ENCODE assay signal across 9 mouse cellular contexts in the genomic region with DNA sequence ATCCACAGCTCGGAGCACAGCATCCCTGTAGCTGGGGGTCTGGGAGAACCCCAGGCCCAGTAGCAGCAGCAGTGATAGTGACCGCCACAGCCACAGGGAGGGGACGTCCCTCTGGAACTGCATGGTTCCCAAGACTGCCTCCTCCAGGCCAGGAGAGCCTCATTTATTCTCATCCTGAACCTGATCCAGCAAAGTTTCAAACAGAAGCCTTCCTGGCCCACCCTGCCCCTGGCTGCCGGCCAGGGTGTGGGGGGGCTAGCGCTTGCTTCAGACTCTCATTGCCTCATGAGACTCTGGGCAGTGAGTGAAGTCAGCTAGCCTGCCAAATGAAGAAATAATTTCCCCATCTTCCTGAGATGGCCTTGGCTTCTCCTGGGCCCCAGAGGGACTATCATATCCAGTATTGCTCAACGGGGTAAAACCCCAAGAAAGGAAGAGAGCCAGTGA. TPM values are rescaled to one million over a fixed set of nuclear protein-coding genes. Genes with fewer than 3 reads are reported as not detected.
DNase-seq lines count a peak whose midpoint lies in the region; ATAC-seq lines count a peak whose summit lies in the region.
"Had no signal": no experiment of that assay in that cellular context is flagged by ENCODE, and none has a peak within 500 bp of the region (broad histone marks: within the 10 kb centered on the region; RNA-seq: fewer than 3 reads in every experiment).

A gene (minus strand): TSS at position 306 of the 447 bp plus-strand sequence.

- H3K4me1 ChIP-seq in forebrain, embryonic 14.5 days (ENCODE audit: control insufficient read depth, insufficient read depth, low read length) = no peaks in the 10 kb centered on the region
- no peaks in the 10 kb centered on the region for H3K4me1 ChIP-seq in forebrain, embryonic 10.5 days
- H3K4me1 ChIP-seq in midbrain, embryonic 11.5 days (ENCODE audit: control insufficient read depth, insufficient read depth, low read length) = no peaks in the 10 kb centered on the region
- H3K4me1 ChIP-seq: neural tube, embryonic 12.5 days had no signal

- WGBS in forebrain, embryonic 14.5 days = 83% methylated on average over 6 of the region's 6 CpGs
- 85% methylated on average over 6 of the region's 6 CpGs for WGBS in forebrain, embryonic 10.5 days
- 88% methylated on average over 6 of the region's 6 CpGs for WGBS in midbrain, embryonic 11.5 days

- H3K9me3 ChIP-seq in forebrain, embryonic 14.5 days (replicated peaks; ENCODE audit: control insufficient read depth, low read length) = no peaks in the 10 kb centered on the region
- H3K9me3 ChIP-seq in forebrain, embryonic 10.5 days = no peaks in the 10 kb centered on the region
- H3K9me3 ChIP-seq in midbrain, embryonic 11.5 days (ENCODE audit: control insufficient read depth, low read length) = no peaks in the 10 kb centered on the region
- H3K9me3 ChIP-seq: neural tube, embryonic 12.5 days had no signal

- H3K27me3 ChIP-seq in forebrain, embryonic 14.5 days (replicated peaks; ENCODE audit: control insufficient read depth, insufficient read depth, low read length) = no peaks in the 10 kb centered on the region
- no peaks in the 10 kb centered on the region for H3K27me3 ChIP-seq in forebrain, embryonic 10.5 days (ENCODE audit: poor library complexity, severe bottlenecking)
- no peaks in the 10 kb centered on the region for H3K27me3 ChIP-seq in midbrain, embryonic 11.5 days (ENCODE audit: control insufficient read depth, insufficient read depth, low read length)
- H3K27me3 ChIP-seq: neural tube, embryonic 12.5 days had no signal

- H3K36me3 ChIP-seq in forebrain, embryonic 14.5 days (ENCODE audit: control insufficient read depth, insufficient read depth, low read length) = peaks cover 1% of the 10 kb centered on the region
- peaks cover 16% of the 10 kb centered on the region for H3K36me3 ChIP-seq in forebrain, embryonic 10.5 days (replicated peaks)
- 0 out of 2 replicates have a peak, but pooled peaks cover 3% of the 10 kb centered on the region for H3K36me3 ChIP-seq in midbrain, embryonic 11.5 days (ENCODE audit: control insufficient read depth, insufficient read depth, low read length)

- H3K4me3 ChIP-seq in forebrain, embryonic 14.5 days (ENCODE audit: low read depth, low read length) = no peak within 1 kb of the TSS
- no peak within 1 kb of the TSS for H3K4me3 ChIP-seq in forebrain, embryonic 10.5 days
- H3K4me3 ChIP-seq in midbrain, embryonic 11.5 days (ENCODE audit: low read depth, low read length) = no peak within 1 kb of the TSS
- H3K4me3 ChIP-seq: neural tube, embryonic 12.5 days had no signal

- peak; percentile 37 for DNase-seq in forebrain, embryonic 14.5 days (ENCODE audit: low spot score)
- DNase-seq in forebrain, embryonic 10.5 days (ENCODE audit: extremely low spot score, low spot score) = no peak
- peak; percentile 69 for DNase-seq in 416B (ENCODE audit: low read depth)
- DNase-seq in gastrocnemius, postnatal 10 days = peak; percentile 57
- peak; percentile 45 to 54 for DNase-seq in kidney, postnatal 4 days
- peak; percentile 52 for DNase-seq in ovary, postnatal 14 days (ENCODE audit: low spot score)
- no peak for DNase-seq in midbrain, embryonic 11.5 days (ENCODE audit: low spot score, missing footprints)
- no peak for DNase-seq in layer of hippocampus, adult 8-10 months (ENCODE audit: low spot score in 2 of 2)

- H3K4me2 ChIP-seq in forebrain, embryonic 14.5 days (ENCODE audit: low read length) = no peak within 1 kb of the TSS
- no peak within 1 kb of the TSS for H3K4me2 ChIP-seq in midbrain, embryonic 11.5 days
- H3K4me2 ChIP-seq: neural tube, embryonic 12.5 days had no signal

- no peak for ATAC-seq in forebrain, embryonic 14.5 days
- ATAC-seq in midbrain, embryonic 11.5 days (ENCODE audit: low FRiP score) = no peak

- H3K27ac ChIP-seq in forebrain, embryonic 14.5 days (ENCODE audit: low read depth, low read length) = no peak within 1 kb of the TSS
- H3K27ac ChIP-seq in forebrain, embryonic 10.5 days = no peak within 1 kb of the TSS
- H3K27ac ChIP-seq in midbrain, embryonic 11.5 days (ENCODE audit: low read depth, low read length) = no peak within 1 kb of the TSS
- H3K27ac ChIP-seq: neural tube, embryonic 12.5 days had no signal

- no peak within 1 kb of the TSS for H3K9ac ChIP-seq in forebrain, embryonic 14.5 days (ENCODE audit: low read length)
- H3K9ac ChIP-seq in midbrain, embryonic 11.5 days (ENCODE audit: low read length) = no peak within 1 kb of the TSS
- H3K9ac ChIP-seq: neural tube, embryonic 12.5 days had no signal

RNA-seq across cellular contexts. Expression of the gene that starts here (rescaled TPM):
- polyA plus RNA-seq in forebrain, embryonic 14.5 days (2014; fragmentation: Nextera tagmentation; extraction: Ambion mirVana) = 1.1 TPM in 1 of 2 replicates, not detected in the other
- polyA plus RNA-seq in forebrain, embryonic 10.5 days (2016; fragmentation: Nextera tagmentation; extraction: Ambion mirVana) = not detected in 2 replicates
- 1 to 10 TPM in 1 of 2 experiments, not detected in 1; 7.8 TPM for total RNA-seq in gastrocnemius, postnatal 10 days (2021)
- 0.25 and 0.30 TPM in 2 replicates for polyA plus RNA-seq in midbrain, embryonic 11.5 days (2014; fragmentation: Nextera tagmentation; extraction: Ambion mirVana)
- total RNA-seq in layer of hippocampus, adult 8-10 months (2022) = not detected

Comparison
In these comparisons a context has a peak if more than half of its experiments do, and no peak if none do; other contexts are left out.
1. DNase-seq: peak in forebrain, embryonic 14.5 days (single experiment), 416B (single experiment), gastrocnemius, postnatal 10 days (single experiment), kidney, postnatal 4 days (2 of 2) and ovary, postnatal 14 days (single experiment); none in forebrain, embryonic 10.5 days (single experiment), midbrain, embryonic 11.5 days (single experiment) and layer of hippocampus, adult 8-10 months (0 of 2).